Mouse (Mus musculus): ENCODE measurements around the gene Anks3. TPM values are rescaled to one million over a fixed set of nuclear protein-coding genes. Genes with fewer than 3 reads are reported as not detected.

The Anks3 gene
- total RNA-seq, 1 experiment from 2014 or later, result 54.3 TPM

- ATAC-seq (replicated peaks; ENCODE audit: insufficient number of reproducible peaks, low FRiP score, low TSS enrichment, poor library complexity, severe bottlenecking), result no peak
Measured at GRCm38 (mm10) chr16:4971626-4972025, 7.6 kb upstream of the Anks3 start.

- ATAC-seq (replicated peaks; ENCODE audit: insufficient number of reproducible peaks, low FRiP score, low TSS enrichment, poor library complexity, severe bottlenecking), result peak; percentile 67
Measured at GRCm38 (mm10) chr16:4969055-4969843, 5.2 kb upstream of the Anks3 start.

GRCm38 (mm10) chr16:4968426-4968825 is 4.4 kb upstream of the Anks3 start:
- no peak for ATAC-seq (replicated peaks; ENCODE audit: insufficient number of reproducible peaks, low FRiP score, low TSS enrichment, poor library complexity, severe bottlenecking)

- no peak for ATAC-seq (replicated peaks; ENCODE audit: insufficient number of reproducible peaks, low FRiP score, low TSS enrichment, poor library complexity, severe bottlenecking)
Measured at GRCm38 (mm10) chr16:4965392-4966129, 1.6 kb upstream of the Anks3 start.

- no peak for ATAC-seq (replicated peaks; ENCODE audit: insufficient number of reproducible peaks, low FRiP score, low TSS enrichment, poor library complexity, severe bottlenecking)
Measured at GRCm38 (mm10) chr16:4964731-4965391, 856 bp upstream of the Anks3 start.

GRCm38 (mm10) chr16:4963346-4963745 is 659 bp downstream of the Anks3 start:
- ATAC-seq (replicated peaks; ENCODE audit: insufficient number of reproducible peaks, low FRiP score, low TSS enrichment, poor library complexity, severe bottlenecking), result no peak

- no peak for ATAC-seq (replicated peaks; ENCODE audit: insufficient number of reproducible peaks, low FRiP score, low TSS enrichment, poor library complexity, severe bottlenecking)
Measured at GRCm38 (mm10) chr16:4960260-4960659, 3.7 kb downstream of the Anks3 start.

GRCm38 (mm10) chr16:4957446-4957845 is 6.6 kb downstream of the Anks3 start:
- ATAC-seq (replicated peaks; ENCODE audit: insufficient number of reproducible peaks, low FRiP score, low TSS enrichment, poor library complexity, severe bottlenecking), result no peak

GRCm38 (mm10) chr16:4956609-4957008 is 7.4 kb downstream of the Anks3 start:
- no peak for ATAC-seq (replicated peaks; ENCODE audit: insufficient number of reproducible peaks, low FRiP score, low TSS enrichment, poor library complexity, severe bottlenecking)

- ATAC-seq (replicated peaks; ENCODE audit: insufficient number of reproducible peaks, low FRiP score, low TSS enrichment, poor library complexity, severe bottlenecking), result no peak
Measured at GRCm38 (mm10) chr16:4947378-4947777, 16.6 kb downstream of the Anks3 start.

- no peak for ATAC-seq (replicated peaks; ENCODE audit: insufficient number of reproducible peaks, low FRiP score, low TSS enrichment, poor library complexity, severe bottlenecking)
Measured at GRCm38 (mm10) chr16:4946155-4946554, 17.9 kb downstream of the Anks3 start.

- no peak for ATAC-seq (replicated peaks; ENCODE audit: insufficient number of reproducible peaks, low FRiP score, low TSS enrichment, poor library complexity, severe bottlenecking)
Measured at GRCm38 (mm10) chr16:4945415-4945814, 18.6 kb downstream of the Anks3 start.

GRCm38 (mm10) chr16:4943431-4943830 is 20.6 kb downstream of the Anks3 start:
- ATAC-seq (replicated peaks; ENCODE audit: insufficient number of reproducible peaks, low FRiP score, low TSS enrichment, poor library complexity, severe bottlenecking), result no peak

- ATAC-seq (replicated peaks; ENCODE audit: insufficient number of reproducible peaks, low FRiP score, low TSS enrichment, poor library complexity, severe bottlenecking), result no peak
Measured at GRCm38 (mm10) chr16:4942868-4943267, 21.1 kb downstream of the Anks3 start.

- ATAC-seq (replicated peaks; ENCODE audit: insufficient number of reproducible peaks, low FRiP score, low TSS enrichment, poor library complexity, severe bottlenecking), result no peak
Measured at GRCm38 (mm10) chr16:4941016-4941415, 23.0 kb downstream of the Anks3 start.

GRCm38 (mm10) chr16:4940311-4940850 is 23.6 kb downstream of the Anks3 start:
- ATAC-seq (replicated peaks; ENCODE audit: insufficient number of reproducible peaks, low FRiP score, low TSS enrichment, poor library complexity, severe bottlenecking), result no peak

- ATAC-seq (replicated peaks; ENCODE audit: insufficient number of reproducible peaks, low FRiP score, low TSS enrichment, poor library complexity, severe bottlenecking), result 0 out of 2 replicates have a peak, but pooled peaks have one; percentile 6
Measured at GRCm38 (mm10) chr16:4939412-4939811, 24.6 kb downstream of the Anks3 start.

- peak; percentile 90 for ATAC-seq (replicated peaks; ENCODE audit: insufficient number of reproducible peaks, low FRiP score, low TSS enrichment, poor library complexity, severe bottlenecking)
Measured at GRCm38 (mm10) chr16:4938989-4939388, 25.0 kb downstream of the Anks3 start.

GRCm38 (mm10) chr16:4938461-4938860 is 25.5 kb downstream of the Anks3 start, which contains the start of gene Nudt16l1:
TSS of gene Nudt16l1 (plus strand) at chr16:4938761.
- ATAC-seq (replicated peaks; ENCODE audit: insufficient number of reproducible peaks, low FRiP score, low TSS enrichment, poor library complexity, severe bottlenecking), result no peak
